Mouse (Mus musculus) thymus, adult 2 months (tissue): ENCODE data around the gene Asgr2.

Experiments
- CTCF ChIP-seq: fragments of 200-500 bp; IDR thresholded peaks from 2 replicates; pipeline ENCODE4 v1.5.1; 2012; ENCODE audit warnings: mild to moderate bottlenecking, control low read depth, low read length, moderate library complexity, borderline replicate concordance; ENCODE audit not compliant: control insufficient read depth, poor library complexity, insufficient read depth; ENCODE audit errors: extremely low read depth
- POLR2A ChIP-seq: fragments of 200-500 bp; IDR thresholded peaks from 2 replicates; pipeline ENCODE4 v1.6.1; 2012; ENCODE audit warnings: mild to moderate bottlenecking, low read length, control low read depth, moderate library complexity; ENCODE audit not compliant: control insufficient read depth, poor library complexity, insufficient read depth; ENCODE audit errors: extremely low read depth

GRCm38 (mm10) chr11:70070057-70070456, 22.4 kb upstream of the Asgr2 start:
- no peak for TF ChIP-seq CTCF
- TF ChIP-seq POLR2A: no peak
